Mouse (Mus musculus) CH12.LX (cell line): ENCODE results near the gene Caskin1. TPM values are rescaled to one million over a fixed set of nuclear protein-coding genes. Genes with fewer than 3 reads are reported as not detected.

Experiments
- DNase-seq: peaks from one replicate; pipeline ENCODE4 v3.0.0-alpha.2; 2013; ENCODE audit errors: extremely low read depth
- H3K27ac ChIP-seq: 2 replicates; pipeline ENCODE4 v1.5.1; 2012; ENCODE audit warnings: low read depth, mild to moderate bottlenecking, control low read depth, moderate library complexity; ENCODE audit not compliant: insufficient read depth
- H3K27me3 ChIP-seq: replicated peaks from 2 replicates; pipeline ENCODE3; 2012; ENCODE audit warnings: inconsistent platforms
- H3K36me3 ChIP-seq, 2 experiments: replicated peaks in 1 of 2; 2 replicates each; pipeline versions ENCODE3 to v1.6.1; 2012; ENCODE audit warnings: inconsistent platforms in 1 of 2, low read length in 1 of 2, mild to moderate bottlenecking in 1 of 2, mixed read lengths in 1 of 2, moderate library complexity in 1 of 2; ENCODE audit not compliant: control insufficient read depth in 1 of 2, insufficient read depth in 1 of 2
- H3K4me1 ChIP-seq, 2 experiments: 2 replicates each; pipeline ENCODE4 v1.6.1; 2012; ENCODE audit warnings: inconsistent platforms in 1 of 2, moderate library complexity in 1 of 2; ENCODE audit not compliant: insufficient read depth in 2 of 2, control insufficient read depth in 1 of 2
- H3K4me2 ChIP-seq: 2 replicates; pipeline ENCODE4 v1.6.1; 2012; ENCODE audit warnings: low read depth, mild to moderate bottlenecking, control low read depth; ENCODE audit not compliant: poor library complexity, insufficient read depth, severe bottlenecking
- H3K4me3 ChIP-seq, 3 experiments: fragments of 150-350 bp in 1 of 3; sonication (generic) in 1 of 3; replicated peaks in 1 of 3; 2 replicates each; pipeline versions ENCODE3 to v1.5.1; 2011 to 2012; ENCODE audit warnings: low read depth in 2 of 3, low read length in 2 of 3, mild to moderate bottlenecking in 2 of 3, moderate library complexity in 2 of 3, control low read depth in 1 of 3, improper control_type of control experiment in 1 of 3, inconsistent platforms in 1 of 3, mixed read lengths in 1 of 3; ENCODE audit not compliant: poor library complexity in 1 of 3
- H3K79me2 ChIP-seq: replicated peaks from 2 replicates; pipeline ENCODE4 v1.6.1; 2012; ENCODE audit warnings: mild to moderate bottlenecking, moderate library complexity; ENCODE audit not compliant: control insufficient read depth, poor library complexity, insufficient read depth, severe bottlenecking; ENCODE audit errors: extremely low read depth
- H3K9ac ChIP-seq: 2 replicates; pipeline ENCODE4 v1.6.1; 2012; ENCODE audit warnings: low read depth, mild to moderate bottlenecking, control low read depth, moderate library complexity; ENCODE audit not compliant: insufficient read depth
- H3K9me3 ChIP-seq: replicated peaks from 2 replicates; pipeline ENCODE3; 2012; ENCODE audit warnings: low read length, inconsistent platforms, mixed read lengths
- CHD1 ChIP-seq: IDR thresholded peaks from 2 replicates; pipeline ENCODE4 v1.6.1; 2012; ENCODE audit warnings: low read depth, low read length, improper control_type of control experiment, inconsistent platforms
- CHD2 ChIP-seq: IDR thresholded peaks from 2 replicates; pipeline ENCODE4 v1.6.1; 2011; ENCODE audit warnings: low read length, improper control_type of control experiment
- E2F4 ChIP-seq: IDR thresholded peaks from 2 replicates; pipeline ENCODE4 v1.6.1; 2011; ENCODE audit warnings: low read depth, low read length, improper control_type of control experiment; ENCODE audit not compliant: insufficient replicate concordance
- ELF1 ChIP-seq: IDR thresholded peaks from 2 replicates; pipeline ENCODE4 v1.6.1; 2014; ENCODE audit warnings: low read depth, mild to moderate bottlenecking, inconsistent platforms, low read length, improper control_type of control experiment
- EP300 ChIP-seq: IDR thresholded peaks from 2 replicates; pipeline ENCODE4 v1.6.1; 2011; ENCODE audit warnings: low read length, improper control_type of control experiment
- HCFC1 ChIP-seq: IDR thresholded peaks from 2 replicates; pipeline ENCODE4 v1.6.1; 2012; ENCODE audit warnings: low read depth, mild to moderate bottlenecking, inconsistent platforms, low read length, improper control_type of control experiment
- IRF4 ChIP-seq: IDR thresholded peaks from 2 replicates; pipeline ENCODE4 v1.6.1; 2014; ENCODE audit warnings: low read depth, mild to moderate bottlenecking, inconsistent platforms, low read length, improper control_type of control experiment
- JUN ChIP-seq: IDR thresholded peaks from 2 replicates; pipeline ENCODE4 v1.6.1; 2011; ENCODE audit warnings: low read depth, mild to moderate bottlenecking, low read length, improper control_type of control experiment, moderate library complexity; ENCODE audit not compliant: insufficient read depth
- JUND ChIP-seq: conservative IDR thresholded peaks from 2 replicates; pipeline ENCODE4 v1.6.1; 2011; ENCODE audit warnings: low read depth, low read length, improper control_type of control experiment
- KAT2A ChIP-seq: IDR thresholded peaks from 2 replicates; pipeline ENCODE4 v1.6.1; 2012; ENCODE audit warnings: low read length, improper control_type of control experiment, inconsistent platforms; ENCODE audit not compliant: insufficient replicate concordance
- MAZ ChIP-seq: IDR thresholded peaks from 2 replicates; pipeline ENCODE4 v1.6.1; 2012; ENCODE audit warnings: low read depth, mild to moderate bottlenecking, inconsistent platforms, low read length, improper control_type of control experiment, moderate library complexity
- MYC ChIP-seq: IDR thresholded peaks from 2 replicates; pipeline ENCODE4 v1.6.1; 2011; ENCODE audit warnings: low read depth, mild to moderate bottlenecking, improper control_type of control experiment, low read length
- NELFE ChIP-seq: IDR thresholded peaks from 2 replicates; pipeline ENCODE4 v1.6.1; 2011; ENCODE audit warnings: low read depth, low read length, improper control_type of control experiment
- NRF1 ChIP-seq: IDR thresholded peaks from 2 replicates; pipeline ENCODE4 v1.6.1; 2014; ENCODE audit warnings: low read depth, mild to moderate bottlenecking, inconsistent platforms, low read length, improper control_type of control experiment, moderate library complexity
- PAX5 ChIP-seq: IDR thresholded peaks from 2 replicates; pipeline ENCODE4 v1.6.1; 2012; ENCODE audit warnings: low read length, inconsistent platforms, mixed read lengths
- POLR2AphosphoS2 ChIP-seq: IDR thresholded peaks from 2 replicates; pipeline ENCODE4 v1.6.1; 2011; ENCODE audit warnings: low read depth, low read length, improper control_type of control experiment
- RAD21 ChIP-seq: IDR thresholded peaks from 2 replicates; pipeline ENCODE4 v1.6.1; 2011; ENCODE audit warnings: low read depth, mild to moderate bottlenecking, low read length, improper control_type of control experiment, moderate library complexity
- RCOR1 ChIP-seq: conservative IDR thresholded peaks from 2 replicates; pipeline ENCODE4 v1.6.1; 2012; ENCODE audit warnings: low read depth, mild to moderate bottlenecking, inconsistent platforms, low read length, improper control_type of control experiment
- SIN3A ChIP-seq: IDR thresholded peaks from 2 replicates; pipeline ENCODE4 v1.6.1; 2012; ENCODE audit warnings: low read length, improper control_type of control experiment, inconsistent platforms
- TBP ChIP-seq: conservative IDR thresholded peaks from 2 replicates; pipeline ENCODE4 v1.6.1; 2011; ENCODE audit warnings: low read depth, low read length, improper control_type of control experiment
- USF1 ChIP-seq: IDR thresholded peaks from 2 replicates; pipeline ENCODE4 v1.6.1; 2014; ENCODE audit warnings: low read depth, mild to moderate bottlenecking, inconsistent platforms, low read length, improper control_type of control experiment
- USF2 ChIP-seq: conservative IDR thresholded peaks from 2 replicates; pipeline ENCODE4 v1.6.1; 2011; ENCODE audit warnings: low read depth, low read length, improper control_type of control experiment
- ZKSCAN1 ChIP-seq: IDR thresholded peaks from 2 replicates; pipeline ENCODE4 v1.6.1; 2012; ENCODE audit warnings: low read depth, inconsistent platforms, low read length, improper control_type of control experiment, borderline replicate concordance
- ZMIZ1 ChIP-seq: IDR thresholded peaks from 2 replicates; pipeline ENCODE4 v1.6.1; 2012; ENCODE audit warnings: low read depth, mild to moderate bottlenecking, inconsistent platforms, low read length, improper control_type of control experiment
- dilution Hi-C: fragments of 300-500 bp; cut with MboI; formaldehyde crosslinking; loops from 2 replicates; pipeline ENCODE4 v1.14.3; 2020; ENCODE audit warnings: low sequenced_read_pairs; ENCODE audit not compliant: extremely low pct_unique_long_range_greater_than_20kb, extremely low pct_ligation_motif_present
- in situ Hi-C: fragments of 300-500 bp; cut with MboI; formaldehyde crosslinking; loops from 3 replicates; pipeline ENCODE4 v1.14.3; 2019; ENCODE audit warnings: low sequenced_read_pairs, low pct_ligation_motif_present, low pct_unique_long_range_greater_than_20kb, mixed read lengths
- polyA plus RNA-seq: library from polyadenylated mRNA; unstranded; fragments of >175 nt; gene quantifications from 2 replicates; pipeline ENCODE4 v1.2.1, GENCODE M21; 2012; ENCODE audit warnings: low read depth; ENCODE audit not compliant: insufficient read length
- total RNA-seq, 2 experiments: library from RNA; depleted of rRNA; stranded (reverse); fragments of 300-350 nt in 1 of 2; fragments of >200 nt in 1 of 2; gene quantifications; 2 replicates each; pipeline ENCODE4 v1.2.3; 2012 to 2014

Caskin1 gene
- total and polyA plus RNA-seq, 3 experiments = 0.08 to 0.71 TPM; not detected in 1

GRCm38 (mm10) chr17:24474557-24474956, 13.8 kb upstream of the Caskin1 start:
- Histone ChIP-seq H3K9ac (no peak overlapping the region), H3K9me3 (no peaks in the 10 kb centered on the region), H3K27me3 (no peaks in the 10 kb centered on the region), H3K27ac (no peak overlapping the region), H3K4me3 (no peak overlapping the region), H3K79me2 (peaks cover 7% of the 10 kb centered on the region; the same call in 1 of the 2 replicates), H3K4me2 (no peak overlapping the region), H3K36me3 (peaks cover 39 to 62% of the 10 kb centered on the region in 2 experiments), H3K4me1 (peaks cover 12 to 28% of the 10 kb centered on the region in 2 experiments; a peak in 3 of 4 replicates)
- TF ChIP-seq POLR2AphosphoS2 = no peak
- TF ChIP-seq NRF1 = no peak
- no peak for TF ChIP-seq TBP
- no peak for TF ChIP-seq IRF4
- TF ChIP-seq ZMIZ1 = no peak
- no peak for TF ChIP-seq ELF1
- TF ChIP-seq SIN3A = no peak
- no peak for TF ChIP-seq NELFE
- no peak for TF ChIP-seq KAT2A
- TF ChIP-seq E2F4 = no peak
- TF ChIP-seq EP300 = no peak
- TF ChIP-seq JUND = no peak
- no peak for TF ChIP-seq RCOR1
- TF ChIP-seq HCFC1 = no peak
- TF ChIP-seq RAD21 = no peak
- no peak for TF ChIP-seq PAX5
- no peak for TF ChIP-seq USF2
- no peak for TF ChIP-seq MYC
- TF ChIP-seq MAZ = no peak
- dilution Hi-C loops (no loop called here), in situ Hi-C loops (no loop called here)
- DNase-seq = no peak

GRCm38 (mm10) chr17:24475586-24475985, 12.8 kb upstream of the Caskin1 start:
- Histone ChIP-seq H3K4me3 (no peak overlapping the region), H3K4me1 (peaks cover 12 to 37% of the 10 kb centered on the region in 2 experiments; a peak in 3 of 4 replicates), H3K9ac (no peak overlapping the region), H3K36me3 (peaks cover 39 to 62% of the 10 kb centered on the region in 2 experiments), H3K9me3 (no peaks in the 10 kb centered on the region), H3K27ac (no peak overlapping the region), H3K4me2 (no peak overlapping the region), H3K79me2 (peaks cover 7% of the 10 kb centered on the region; the same call in 1 of the 2 replicates), H3K27me3 (no peaks in the 10 kb centered on the region)
- no peak for DNase-seq
- dilution Hi-C loops (no loop called here), in situ Hi-C loops (loop anchor here (5.0 kb wide), 1 partner anchor 57 kb away; the partner anchor contains the start of gene Rab26)
- TF ChIP-seq CHD1 (no peak), RAD21 (no peak), IRF4 (no peak), JUN (no peak), EP300 (no peak), ZKSCAN1 (no peak), ZMIZ1 (no peak), CHD2 (no peak), USF1 (no peak)
